Mouse (Mus musculus) A20 (cell line): ENCODE data around the gene P2ry12.

ENCODE experiments used
- DNase-seq: peaks from one replicate; pipeline ENCODE4 v3.0.0-alpha.2; 2011; ENCODE audit warnings: low read depth, low spot score

The P2ry12 gene

DNA sequence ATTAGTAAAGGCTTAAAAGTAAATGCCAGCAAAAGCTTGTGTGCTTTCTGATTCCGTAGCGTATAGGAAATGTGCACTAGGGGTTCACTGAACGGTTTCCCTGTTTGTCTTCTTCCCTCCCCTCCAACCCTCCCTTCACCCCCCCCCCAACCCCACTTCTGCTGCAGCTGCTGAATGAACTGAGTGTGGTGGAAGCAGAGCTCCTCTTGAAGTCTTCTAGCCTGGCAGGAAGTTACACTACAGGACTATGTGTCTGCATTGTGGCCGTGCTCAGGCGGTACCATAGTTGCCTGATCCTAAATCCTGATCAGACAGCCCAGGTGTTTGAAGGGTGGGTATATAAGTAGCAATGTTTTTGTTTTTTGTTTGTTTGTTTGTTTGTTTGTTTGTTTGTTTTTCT lies 27.8 kb downstream of the P2ry12 start:
- DNase-seq: no peak

DNA sequence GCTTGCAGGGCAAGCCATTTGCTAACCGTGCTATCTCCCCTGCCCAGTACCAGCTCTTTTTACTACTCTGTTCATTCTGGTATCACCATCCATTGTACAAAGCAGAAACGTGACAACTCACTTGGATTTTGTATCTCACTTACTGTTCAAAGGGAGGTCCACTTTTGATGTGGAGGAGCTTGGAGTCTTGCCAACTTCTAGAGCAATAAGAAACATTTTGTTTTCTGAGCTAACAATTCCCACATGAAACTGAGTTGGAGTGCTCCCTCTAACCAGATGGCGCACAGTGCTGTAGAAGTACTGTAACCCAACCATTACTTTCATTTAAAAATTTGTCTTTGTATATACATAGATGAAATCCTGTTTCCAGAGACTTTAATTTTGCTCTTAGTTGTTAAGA lies 31.8 kb downstream of the P2ry12 start:
- no peak for DNase-seq

DNA sequence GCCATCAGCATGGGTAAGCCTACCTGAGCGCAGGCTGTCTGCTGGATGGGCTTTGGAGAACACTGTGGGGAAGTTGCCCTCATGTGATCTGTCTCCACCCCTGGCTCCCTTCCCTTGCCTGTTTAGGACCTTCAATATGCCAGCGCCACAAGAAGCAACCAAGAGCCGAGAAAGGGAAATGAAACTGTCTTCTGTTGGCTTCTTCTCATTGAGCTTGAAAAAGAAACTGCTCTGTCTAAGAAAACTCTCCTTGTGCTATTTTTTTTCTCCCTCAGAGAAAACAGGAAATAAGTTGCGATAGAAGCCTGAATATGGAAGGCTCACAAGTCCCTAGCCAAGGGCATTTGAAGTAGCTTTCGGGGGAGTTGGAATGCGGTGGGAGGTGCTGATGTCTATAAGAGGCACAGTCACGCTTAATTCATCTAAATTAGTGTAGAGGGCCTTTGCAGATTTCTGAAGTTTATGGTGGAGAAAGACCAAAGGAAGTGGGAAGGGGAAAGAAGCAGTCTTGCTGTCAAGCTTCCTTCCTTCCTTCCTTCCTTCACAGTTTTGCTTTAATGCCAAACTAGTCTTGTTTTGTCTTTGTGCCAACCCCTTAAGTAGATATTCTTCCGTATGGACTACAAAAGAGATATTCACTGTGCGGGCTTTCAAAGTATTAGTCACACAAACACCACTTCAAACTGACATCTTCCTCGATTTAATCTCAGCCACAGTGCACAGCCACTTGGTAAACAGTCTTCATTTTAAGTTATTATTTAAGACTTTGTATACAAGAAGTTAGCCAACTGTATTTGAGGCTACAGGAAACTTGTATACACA lies 33.7 kb downstream of the P2ry12 start:
- peak; percentile 75 for DNase-seq

DNA sequence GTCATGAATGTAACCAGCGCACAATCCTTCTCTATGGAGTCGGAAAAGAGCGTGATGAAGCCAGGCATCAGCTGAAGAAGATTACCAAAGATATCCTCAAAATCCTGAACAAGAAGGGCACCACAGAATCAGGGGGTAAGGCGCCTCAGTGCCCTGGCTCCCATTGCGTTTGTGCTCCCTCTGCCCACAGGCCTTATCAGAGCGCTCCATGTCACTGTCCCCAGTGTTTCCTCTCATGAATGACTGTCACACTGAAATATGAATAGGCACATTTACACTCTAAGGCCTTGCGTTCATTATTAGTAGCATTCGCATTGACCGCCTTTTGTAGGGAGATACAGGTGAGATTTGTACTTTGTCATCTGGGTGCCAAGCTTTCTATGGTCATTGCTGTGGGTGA lies 35.0 kb downstream of the P2ry12 start:
- no peak for DNase-seq

DNA sequence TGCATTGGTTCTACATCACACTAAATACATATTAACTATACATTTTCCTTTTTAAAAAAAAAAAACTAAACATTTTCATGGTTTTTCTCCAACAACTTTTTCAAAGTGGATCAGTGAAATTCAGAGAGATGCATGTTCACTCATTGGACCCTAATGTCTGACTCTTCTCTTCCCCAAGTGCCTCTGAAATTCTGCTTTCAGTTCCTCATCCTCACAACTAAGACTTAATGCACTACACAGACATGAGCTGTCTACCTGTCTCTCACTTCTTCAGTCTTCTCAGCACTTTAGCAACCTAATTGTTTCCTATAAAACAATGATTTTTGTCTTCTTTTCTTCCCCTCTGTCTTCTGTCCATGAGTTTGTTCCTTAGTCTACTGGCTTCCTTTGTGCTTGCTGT lies 37.3 kb downstream of the P2ry12 start:
- DNase-seq: peak; percentile 50

DNA sequence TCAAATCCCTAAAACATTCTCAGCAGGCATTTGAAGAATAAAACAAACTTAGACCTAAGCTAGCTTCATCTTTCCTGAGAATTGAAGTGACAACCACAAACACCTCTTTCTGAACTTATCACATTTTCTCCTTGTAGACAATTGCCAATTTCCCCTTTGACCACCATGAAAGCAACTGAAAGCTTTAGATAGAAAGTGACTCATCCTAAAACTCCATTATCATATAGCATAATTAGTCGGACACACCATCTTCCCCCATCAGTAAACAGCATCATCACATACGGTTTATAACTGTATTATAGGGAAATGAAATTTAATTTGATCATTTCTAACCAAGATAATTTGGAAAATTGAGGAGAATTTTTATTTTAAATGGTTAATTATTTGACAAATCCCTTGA lies 40.4 kb downstream of the P2ry12 start:
- no peak for DNase-seq

DNA sequence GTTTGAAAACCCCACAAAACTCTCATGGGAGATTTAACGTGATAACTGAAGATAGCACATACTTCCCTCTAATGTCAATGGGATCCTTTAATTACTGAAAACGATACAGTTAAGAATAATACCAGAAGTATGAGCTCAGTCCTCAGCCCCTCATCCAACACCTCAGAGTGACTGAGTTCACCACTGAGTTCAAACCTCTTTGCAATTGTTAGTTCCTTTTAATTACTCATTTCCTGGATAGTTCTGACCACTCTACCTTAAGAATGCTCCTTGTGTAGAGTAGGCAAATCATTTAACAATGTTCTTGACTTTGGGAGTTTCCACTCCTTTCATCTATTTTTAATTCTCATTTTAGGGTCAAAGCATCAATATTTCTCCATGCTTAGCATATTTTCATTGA lies 43.3 kb downstream of the P2ry12 start:
- DNase-seq: no peak

DNA sequence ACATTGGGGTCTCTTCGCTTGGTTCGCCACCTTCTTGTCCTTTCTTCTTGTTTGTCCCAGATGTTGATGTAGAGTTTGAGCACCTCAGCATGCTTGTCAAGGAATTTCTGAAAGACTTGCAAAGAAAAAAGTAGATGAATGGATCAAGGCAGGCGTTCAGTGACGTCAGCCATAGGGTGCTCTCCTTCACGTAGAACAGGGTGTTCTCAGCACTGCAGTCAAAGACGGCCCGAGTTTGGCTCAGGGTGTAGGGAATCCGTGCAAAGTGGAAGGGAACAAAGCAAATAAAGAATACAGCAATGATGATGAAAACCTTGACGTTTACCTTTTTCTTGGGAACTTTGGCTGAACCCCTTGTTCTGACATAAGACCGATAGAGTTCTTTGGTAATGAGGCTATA lies 45.5 kb downstream of the P2ry12 start:
- no peak for DNase-seq

DNA sequence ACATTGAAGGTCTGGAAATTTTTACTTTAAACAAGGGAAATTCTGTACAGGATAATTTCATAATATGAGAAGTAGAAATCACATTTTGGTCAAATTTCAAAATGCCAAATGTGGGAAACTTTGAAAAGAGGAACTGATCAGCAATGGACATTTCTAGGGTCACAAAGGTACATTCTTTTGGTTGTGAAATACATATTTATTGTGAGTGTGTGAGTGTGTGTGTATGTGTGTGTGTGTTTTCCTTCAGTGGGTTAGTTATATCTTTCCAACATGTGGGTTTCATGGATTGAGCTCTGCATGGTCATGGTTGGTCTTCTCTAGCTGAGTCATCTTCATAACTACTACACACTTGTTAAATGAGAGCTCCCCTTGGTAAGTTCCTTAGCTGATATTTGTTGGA lies 50.3 kb downstream of the P2ry12 start:
- DNase-seq: no peak

DNA sequence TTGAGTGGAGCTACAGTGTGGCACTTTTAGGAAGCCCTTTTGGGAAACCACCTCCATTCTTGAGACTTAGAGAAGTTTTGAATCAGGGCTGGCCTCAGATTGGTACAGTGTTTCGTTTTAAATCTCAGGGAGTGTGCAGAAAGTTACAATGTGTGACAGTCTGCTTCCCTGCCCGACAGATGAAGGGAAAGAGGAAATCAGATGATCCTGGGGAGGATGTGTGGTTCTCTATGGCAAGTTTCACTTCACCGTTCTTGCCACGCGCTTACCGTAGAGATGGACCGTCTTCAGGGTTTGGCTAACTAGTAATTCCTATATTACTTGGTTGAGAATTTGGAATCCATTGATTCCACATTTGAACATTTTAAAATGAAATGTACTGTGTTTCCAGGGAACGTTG lies 50.9 kb downstream of the P2ry12 start:
- DNase-seq: peak; percentile 24

DNA sequence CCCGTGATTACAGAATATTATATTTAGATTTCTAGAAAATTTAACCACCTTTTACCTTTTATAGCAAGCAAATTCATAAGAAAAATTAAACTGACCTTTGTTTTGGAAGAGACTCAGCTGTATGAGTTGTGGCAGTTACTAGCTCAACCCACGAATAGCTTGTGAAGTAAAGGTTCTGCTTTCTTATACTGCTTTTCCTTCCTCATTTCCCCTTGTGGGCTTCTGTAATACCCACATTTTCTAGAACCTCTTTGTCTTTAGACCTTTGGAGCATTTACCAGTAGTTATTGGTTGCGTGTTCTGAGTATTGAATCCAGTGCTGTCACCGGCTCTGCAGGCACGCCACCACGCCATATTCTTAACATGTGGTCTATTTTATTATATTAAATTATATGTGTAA lies 51.9 kb downstream of the P2ry12 start, which contains the start of gene P2ry13:
Gene P2ry13, minus strand, starts transcription at position 156 of the 400 bp plus-strand sequence.
- DNase-seq: peak; percentile 30

DNA sequence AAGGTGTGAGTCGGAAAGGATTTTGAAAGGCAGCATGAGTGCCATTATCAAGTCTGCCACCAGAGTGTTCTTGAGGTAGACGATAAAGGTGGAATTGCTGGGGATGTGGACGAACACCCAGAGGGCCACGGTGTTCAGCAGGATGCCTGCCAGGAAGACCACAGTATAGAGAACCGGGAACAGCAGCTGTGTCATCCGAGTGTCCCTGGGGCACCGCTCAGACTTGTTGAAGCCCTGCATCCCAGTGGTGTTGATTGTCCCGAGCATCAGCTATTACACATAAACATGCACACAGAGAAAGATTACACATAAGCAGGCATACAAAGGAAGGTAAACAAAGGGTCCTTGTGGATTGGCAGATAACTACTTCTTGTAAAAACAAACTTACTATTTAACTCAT lies 52.6 kb downstream of the P2ry12 start:
- DNase-seq: no peak

DNA sequence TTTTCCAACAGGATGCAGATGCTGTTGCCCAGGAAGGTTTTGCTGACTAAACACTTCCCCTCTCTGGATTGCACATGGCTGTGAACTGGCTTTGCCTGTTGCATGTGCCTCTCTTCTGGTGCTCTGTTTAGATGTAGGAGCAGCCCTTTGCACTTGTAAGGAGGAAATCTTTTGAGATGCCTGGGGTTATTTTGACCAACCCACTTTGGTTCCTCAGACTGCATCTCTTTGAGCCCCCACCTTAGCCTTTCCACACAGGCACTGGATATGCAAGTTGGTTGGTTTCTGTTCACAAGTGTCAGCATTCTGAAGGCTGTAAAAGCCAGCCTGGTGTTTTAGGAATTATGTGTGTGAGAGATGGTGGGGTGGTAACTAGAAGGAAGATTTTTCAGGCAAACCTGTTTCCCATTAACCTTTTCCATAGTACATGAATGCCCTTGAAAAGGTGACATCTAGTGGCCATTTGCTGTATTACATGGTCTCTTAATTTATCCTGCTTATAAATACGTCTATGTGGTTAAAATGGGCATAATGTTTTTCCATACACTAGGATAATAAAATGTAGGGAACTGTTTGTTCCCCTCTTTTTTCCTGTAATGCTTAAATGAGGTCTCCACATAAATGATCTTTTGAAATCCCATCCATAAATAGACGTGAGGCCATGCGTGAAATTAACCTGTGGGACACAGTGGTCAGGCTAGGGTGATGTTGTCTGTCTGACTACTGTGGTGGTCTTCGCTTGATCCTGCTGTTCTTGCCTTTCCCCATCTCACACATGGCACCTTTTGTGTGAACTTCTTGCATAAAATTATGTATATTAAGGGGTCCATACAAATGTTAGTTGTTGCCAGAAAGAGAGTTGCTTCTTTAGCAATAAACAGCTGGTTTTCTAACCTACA lies 53.8 kb downstream of the P2ry12 start:
- peak; percentile 57 for DNase-seq

DNA sequence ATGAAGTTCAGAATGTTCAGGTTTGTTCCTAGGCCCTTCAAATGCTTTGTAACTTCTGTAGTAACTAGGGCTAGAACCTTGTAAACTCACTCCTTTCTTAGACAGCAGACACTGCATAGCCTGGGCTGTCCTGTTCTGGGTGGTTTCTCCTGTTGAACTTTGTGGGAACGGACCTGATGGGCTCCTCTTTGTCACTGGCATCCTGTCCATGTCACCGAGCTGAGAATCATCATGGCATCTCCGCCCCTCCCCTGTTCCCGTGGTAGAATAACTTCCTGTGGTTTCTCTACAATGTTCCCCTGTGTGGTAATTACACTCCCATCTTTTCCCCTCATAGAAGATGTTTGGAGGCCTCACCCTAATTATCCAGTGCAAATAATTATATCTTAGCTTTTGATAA lies 56.7 kb downstream of the P2ry12 start:
- DNase-seq: no peak

DNA sequence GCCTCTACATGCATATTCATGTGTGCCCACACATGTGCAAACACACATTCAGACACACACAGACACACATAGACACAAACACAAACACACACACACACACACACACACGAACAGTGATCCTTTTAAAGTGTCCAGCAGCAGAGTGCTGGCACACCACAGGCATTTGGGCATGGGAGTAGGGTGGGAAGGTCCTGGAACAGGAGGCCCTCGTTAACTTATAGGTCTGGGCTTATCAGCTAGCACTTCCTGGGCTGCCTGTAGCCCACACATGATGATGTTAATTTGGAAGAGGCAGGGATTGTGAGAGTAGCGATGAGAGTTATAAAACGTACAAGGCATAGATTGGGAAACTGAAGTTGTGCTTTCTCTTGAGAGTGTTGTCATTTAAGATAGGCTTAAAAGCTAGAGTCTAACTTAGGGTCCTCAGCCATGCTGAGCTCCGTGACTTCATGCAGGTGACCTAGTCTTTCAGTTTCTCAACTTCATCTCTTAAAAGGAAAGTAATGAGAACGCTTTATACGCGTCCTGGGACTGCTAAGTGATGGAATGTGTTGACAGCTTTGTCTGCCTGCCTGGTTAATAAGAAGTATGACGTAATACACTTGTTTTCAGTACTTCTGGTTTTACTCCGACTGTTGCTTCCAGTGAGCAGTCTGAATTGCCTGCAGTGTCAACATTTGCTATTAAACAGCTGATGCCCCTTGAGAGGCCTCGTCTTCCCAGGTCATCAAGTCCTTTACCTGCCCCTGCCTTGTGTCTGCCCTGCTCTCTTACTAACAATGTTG lies 57.8 kb downstream of the P2ry12 start:
- no peak for DNase-seq

DNA sequence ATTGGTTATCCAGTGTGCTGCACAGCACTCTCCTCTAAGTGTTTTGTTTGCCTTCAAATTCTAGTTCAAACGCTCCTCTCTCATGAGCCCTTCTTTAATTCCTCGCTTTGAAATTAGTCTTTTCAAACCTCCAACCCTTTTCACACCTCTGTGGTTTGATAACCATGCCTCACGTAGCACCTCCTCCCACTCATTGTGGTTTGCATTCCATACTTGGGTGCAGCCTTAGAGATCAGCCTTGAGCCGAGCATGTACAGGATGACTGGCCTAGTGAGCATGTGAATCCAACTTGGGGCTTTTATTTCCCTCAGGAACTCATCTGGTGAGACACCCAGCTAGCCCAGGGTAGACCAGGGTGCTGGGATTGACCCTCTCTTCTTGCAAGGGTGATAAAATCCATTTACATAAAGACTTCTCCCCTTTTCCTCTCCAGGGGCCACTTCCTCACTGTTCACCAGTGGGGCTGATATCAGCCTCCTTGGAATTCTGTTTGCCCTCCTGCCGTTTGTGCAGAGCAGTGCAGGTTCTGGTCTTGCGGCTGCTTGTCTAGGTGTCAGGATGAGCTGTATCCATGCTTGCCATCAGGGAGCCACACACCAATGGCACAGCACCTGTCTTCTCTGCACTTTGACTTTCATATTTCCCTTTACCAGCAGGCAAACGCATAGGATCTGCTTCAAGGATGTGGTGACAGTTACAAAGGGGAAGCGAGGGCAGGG lies 58.7 kb downstream of the P2ry12 start:
- DNase-seq: no peak

DNA sequence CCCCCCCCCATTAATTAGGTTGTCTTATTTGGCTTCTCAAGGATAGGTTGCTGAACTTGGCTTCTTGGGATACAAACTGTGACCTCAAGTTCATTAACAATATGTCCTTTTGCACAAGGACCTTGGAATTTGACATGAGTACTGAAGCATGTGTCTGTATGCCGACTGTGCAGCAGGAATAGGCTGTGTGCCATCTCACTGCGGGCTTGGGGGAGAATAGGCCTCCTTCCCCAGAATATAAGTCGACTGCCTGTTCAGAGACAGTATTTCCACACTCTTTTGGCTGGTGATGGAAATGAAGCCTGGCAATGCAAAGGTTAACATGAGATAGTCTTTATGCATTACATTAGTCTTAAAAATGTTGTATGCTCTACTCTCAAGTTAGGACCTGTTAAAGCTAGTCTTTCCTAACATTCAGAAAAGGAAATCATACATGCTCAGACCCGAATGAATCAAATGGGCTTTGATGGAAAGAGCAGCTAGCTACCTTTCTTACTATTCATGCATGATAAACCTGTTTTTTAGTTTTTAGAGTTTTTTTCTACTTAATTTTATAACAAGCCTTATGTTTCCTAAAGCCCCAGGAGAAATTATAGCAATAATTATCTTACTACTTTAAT lies 65.2 kb downstream of the P2ry12 start:
- DNase-seq: no peak

DNA sequence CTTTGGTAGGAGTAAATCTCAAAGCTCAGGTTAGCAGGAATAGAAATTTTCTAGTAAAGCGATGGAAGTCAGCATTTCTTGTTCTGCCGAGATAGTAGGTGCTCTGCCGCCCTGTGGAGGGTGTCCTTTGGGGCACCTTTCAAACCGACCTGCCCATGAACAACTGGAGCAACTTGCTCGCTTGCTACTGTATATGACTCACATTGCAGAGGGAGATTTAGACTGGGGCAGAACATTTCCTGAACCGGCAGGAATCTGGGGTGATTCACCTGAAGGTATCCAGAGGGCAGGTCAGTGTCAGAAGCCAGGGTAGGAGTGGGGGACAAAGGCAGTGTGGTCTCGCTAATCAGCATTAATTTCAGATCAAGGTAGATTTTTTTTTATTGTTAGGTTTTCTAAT lies 67.7 kb downstream of the P2ry12 start, which contains the start of gene Gpr87:
Gene Gpr87, minus strand, starts transcription at position 167 of the 400 bp plus-strand sequence.
- DNase-seq: no peak

DNA sequence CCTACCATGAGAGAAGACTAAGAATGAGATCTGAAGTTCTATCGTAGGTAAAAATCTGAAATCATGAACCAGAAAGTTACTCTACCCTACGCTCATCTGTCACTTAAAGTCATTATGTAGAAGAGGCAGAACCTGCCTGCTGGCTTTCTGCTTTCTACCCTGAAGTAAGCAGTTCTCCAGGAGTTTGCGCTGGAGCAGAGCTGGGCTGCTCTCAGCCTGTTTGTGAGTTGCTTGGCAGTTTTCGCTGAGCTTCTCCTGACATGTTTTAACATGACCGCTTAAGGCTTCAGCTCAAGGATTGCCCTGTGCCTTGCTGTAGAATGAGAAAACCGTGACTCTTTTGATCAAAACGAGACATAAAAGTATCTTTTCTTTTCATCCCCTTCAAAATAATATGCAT lies 68.6 kb downstream of the P2ry12 start:
- no peak for DNase-seq

DNA sequence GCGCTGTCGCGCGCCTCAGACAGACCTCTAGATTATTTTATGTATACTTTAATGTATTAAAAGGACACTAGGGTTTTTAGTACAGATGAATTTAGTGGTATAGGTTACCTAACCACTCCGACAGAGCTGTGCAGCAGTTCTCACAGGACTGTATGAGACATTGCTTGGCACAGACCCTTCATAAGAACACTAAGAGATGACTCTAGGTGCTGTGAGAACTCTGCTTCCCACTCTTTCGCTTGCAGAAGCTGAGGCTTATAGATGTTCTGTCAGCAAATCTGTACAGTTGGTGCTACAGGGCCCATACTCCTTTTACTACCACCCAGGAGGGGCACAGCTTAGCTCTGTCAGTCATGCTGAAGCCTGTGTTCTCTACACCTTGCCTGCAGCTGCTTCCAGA lies 71.0 kb downstream of the P2ry12 start:
- no peak for DNase-seq

DNA sequence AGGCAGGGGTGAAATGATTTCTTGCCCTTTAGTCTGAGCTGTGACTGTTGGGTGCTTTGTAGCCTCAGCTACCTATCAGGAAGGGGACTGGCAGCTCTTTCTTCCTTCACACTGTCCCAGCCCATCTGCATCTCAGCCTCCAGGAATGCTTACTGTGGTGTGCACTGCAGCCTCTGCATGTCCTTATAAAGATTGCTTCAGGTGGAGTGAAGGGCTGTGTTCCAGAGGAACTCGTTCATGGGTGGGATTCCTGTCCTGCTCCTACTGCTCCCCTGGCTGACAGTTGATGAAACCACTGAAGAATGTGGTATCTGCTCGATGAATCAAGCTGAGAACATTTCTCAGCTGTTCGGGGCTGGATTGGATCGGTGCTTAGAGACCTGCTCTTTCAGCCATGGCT lies 75.3 kb downstream of the P2ry12 start:
- DNase-seq: no peak
